Mouse (Mus musculus) liver, embryonic 12.5 days (tissue): ENCODE data around the gene Ncoa1. TPM values are rescaled to one million over a fixed set of nuclear protein-coding genes. Genes with fewer than 3 reads are reported as not detected.

ENCODE experiments used
- ATAC-seq: fragments of 200-750 bp; cut with Nextera tagmentation; 2 replicates; pipeline ENCODE4 v1.8.0; 2017; ENCODE audit warnings: moderate number of reproducible peaks, mild to moderate bottlenecking, moderate library complexity
- H3K27ac ChIP-seq: fragments of 300-500 bp; sonication (generic); 2 replicates; pipeline ENCODE4 v1.5.1; 2016; ENCODE audit warnings: mild to moderate bottlenecking
- H3K27me3 ChIP-seq: fragments of 300-500 bp; sonication (generic); replicated peaks from 2 replicates; pipeline ENCODE4 v1.6.1; 2016; ENCODE audit warnings: mild to moderate bottlenecking, moderate library complexity
- H3K36me3 ChIP-seq: fragments of 300-500 bp; sonication (generic); 2 replicates; pipeline ENCODE4 v1.6.1; 2016; ENCODE audit warnings: mild to moderate bottlenecking, moderate library complexity
- H3K4me1 ChIP-seq: fragments of 300-500 bp; sonication (generic); 2 replicates; pipeline ENCODE4 v1.6.1; 2016
- H3K4me2 ChIP-seq: fragments of 300-500 bp; sonication (generic); 2 replicates; pipeline ENCODE4 v1.6.1; 2016; ENCODE audit warnings: mild to moderate bottlenecking, moderate library complexity
- H3K4me3 ChIP-seq: fragments of 300-500 bp; sonication (generic); 2 replicates; pipeline ENCODE4 v1.5.1; 2016; ENCODE audit warnings: mild to moderate bottlenecking, moderate library complexity
- H3K9ac ChIP-seq: fragments of 300-500 bp; sonication (generic); 2 replicates; pipeline ENCODE4 v1.6.1; 2016; ENCODE audit warnings: mild to moderate bottlenecking, moderate library complexity
- H3K9me3 ChIP-seq: fragments of 300-500 bp; sonication (generic); replicated peaks from 2 replicates; pipeline ENCODE4 v1.6.1; 2016; ENCODE audit warnings: mild to moderate bottlenecking, moderate library complexity
- WGBS: fragments of 180-500 bp; shearing (Covaris S2); methylation state at CpG from one replicate; pipeline ENCODE4 v1.1.7; 2016; ENCODE audit not compliant: insufficient replicate concordance; 5-methylcytosine and 5-hydroxymethylcytosine counted together
- polyA plus RNA-seq: library from polyadenylated mRNA; unstranded; fragments of >200 nt; fragmentation: Nextera tagmentation; extraction: Ambion mirVana; gene quantifications from 2 replicates; pipeline ENCODE4 v1.2.1, GENCODE M21; 2016

Gene Ncoa1
- polyA plus RNA-seq, 1 experiment from 2014 or later = 1.9 TPM

DNA sequence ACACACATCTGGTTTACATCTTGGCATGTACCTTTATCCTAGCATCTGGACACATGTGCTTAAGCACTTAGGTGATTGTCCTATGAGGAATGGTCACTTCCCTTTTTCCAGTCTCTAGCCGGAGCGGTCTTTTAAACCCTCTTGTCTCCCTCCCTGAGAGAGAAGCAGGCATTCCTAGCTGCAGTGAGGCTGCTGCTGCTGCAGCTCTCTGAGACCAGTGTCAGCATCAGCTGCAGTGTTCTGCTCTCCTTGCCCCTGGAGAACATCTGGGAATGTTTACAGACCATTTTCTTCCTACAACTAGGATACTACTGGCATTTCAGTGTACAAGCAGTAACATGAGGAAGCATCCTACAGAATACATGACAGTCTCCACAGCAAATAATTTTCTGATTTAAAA is 133.8 kb downstream of the Ncoa1 start:
- no peak overlapping the region for H3K27ac ChIP-seq
- WGBS = 55% methylated on average over 2 of the region's 2 CpGs
- no peaks in the 10 kb centered on the region for H3K4me1 ChIP-seq
- H3K4me2 ChIP-seq = no peak overlapping the region
- no peaks in the 10 kb centered on the region for H3K36me3 ChIP-seq
- H3K9me3 ChIP-seq = no peaks in the 10 kb centered on the region
- H3K27me3 ChIP-seq = no peaks in the 10 kb centered on the region
- H3K4me3 ChIP-seq = no peak overlapping the region
- ATAC-seq = no peak
- no peak overlapping the region for H3K9ac ChIP-seq

DNA sequence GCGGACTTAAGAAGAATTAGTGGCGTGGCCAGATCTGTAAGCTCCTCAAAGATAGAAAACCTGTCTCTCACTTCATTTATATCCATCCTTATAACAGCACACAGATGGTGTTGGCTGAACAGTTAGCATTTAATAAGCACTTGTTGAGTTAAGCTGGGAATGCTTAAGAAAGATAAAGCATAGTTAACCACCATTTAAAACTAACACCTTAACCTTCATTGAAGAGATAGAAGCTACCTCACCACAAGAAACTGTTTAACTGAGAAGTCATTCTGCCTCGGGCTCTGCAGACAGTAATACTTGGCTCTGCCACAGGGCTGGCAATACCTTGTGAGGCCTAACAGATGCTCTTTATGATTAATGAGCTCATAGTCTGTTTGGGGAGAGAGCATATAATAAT is 134.9 kb downstream of the Ncoa1 start:
- Histone ChIP-seq H3K4me2 (no peak overlapping the region), H3K9ac (no peak overlapping the region), H3K4me1 (no peaks in the 10 kb centered on the region), H3K27me3 (no peaks in the 10 kb centered on the region), H3K9me3 (no peaks in the 10 kb centered on the region), H3K4me3 (no peak overlapping the region), H3K36me3 (no peaks in the 10 kb centered on the region), H3K27ac (no peak overlapping the region)
- no peak for ATAC-seq
- WGBS = 47% methylated on average over 3 of the region's 3 CpGs

DNA sequence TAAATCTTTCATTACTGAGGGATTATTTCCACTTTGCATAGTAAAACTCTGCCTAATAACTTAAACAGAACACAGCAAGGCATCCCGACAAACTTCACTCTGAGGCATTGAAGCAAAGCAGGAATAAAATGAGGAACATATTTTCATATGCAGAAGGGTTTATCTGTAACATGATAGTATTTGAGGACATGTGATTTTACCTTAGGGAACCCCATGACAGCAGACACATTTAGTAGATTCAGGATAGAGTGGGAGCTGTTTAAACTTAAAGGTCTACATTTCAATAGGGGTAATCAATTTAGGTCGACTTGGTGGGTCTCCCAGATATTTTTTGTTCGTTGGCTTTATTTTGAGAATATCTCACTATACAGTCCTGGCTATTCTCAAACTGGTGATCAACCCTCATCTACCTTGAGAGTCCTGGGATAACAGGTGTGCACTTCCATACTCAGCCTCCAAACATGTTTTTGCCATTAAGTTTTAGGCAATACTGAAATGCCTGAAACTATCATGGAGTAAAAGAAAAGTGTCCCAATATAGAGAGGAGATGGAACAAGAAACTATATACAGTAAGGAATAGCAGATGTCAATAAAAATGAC is 136.6 kb downstream of the Ncoa1 start:
- Histone ChIP-seq H3K36me3 (no peaks in the 10 kb centered on the region), H3K27ac (no peak overlapping the region), H3K9ac (no peak overlapping the region), H3K4me1 (no peaks in the 10 kb centered on the region), H3K27me3 (no peaks in the 10 kb centered on the region), H3K4me2 (no peak overlapping the region), H3K4me3 (no peak overlapping the region), H3K9me3 (no peaks in the 10 kb centered on the region)
- no peak for ATAC-seq
- WGBS = 56% methylated on average over 3 of the region's 3 CpGs

DNA sequence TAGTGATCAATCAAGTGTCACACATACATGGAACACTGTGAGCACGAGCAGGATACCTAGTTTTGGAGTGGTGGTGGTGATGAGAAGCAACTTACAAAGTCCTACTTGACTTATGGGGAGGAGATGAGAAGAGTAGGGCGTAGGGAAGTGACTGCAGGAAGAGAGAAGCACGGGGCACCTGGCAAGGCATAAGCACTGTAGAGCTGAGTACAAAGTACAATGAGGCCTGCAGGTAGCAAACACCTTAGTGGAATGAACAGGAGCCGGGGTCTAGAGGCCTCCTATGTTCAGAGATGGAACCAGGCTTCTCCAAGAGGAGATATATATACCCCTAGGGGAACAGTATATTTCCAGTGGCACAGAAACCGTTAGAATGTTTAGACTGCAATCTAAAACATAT is 153.4 kb downstream of the Ncoa1 start:
- Histone ChIP-seq H3K4me2 (no peak overlapping the region), H3K27me3 (no peaks in the 10 kb centered on the region), H3K36me3 (no peaks in the 10 kb centered on the region), H3K4me3 (no peak overlapping the region), H3K9ac (no peak overlapping the region), H3K4me1 (no peaks in the 10 kb centered on the region), H3K27ac (no peak overlapping the region), H3K9me3 (no peaks in the 10 kb centered on the region)
- ATAC-seq = no peak
- WGBS = 60% methylated on average over 5 of the region's 5 CpGs

DNA sequence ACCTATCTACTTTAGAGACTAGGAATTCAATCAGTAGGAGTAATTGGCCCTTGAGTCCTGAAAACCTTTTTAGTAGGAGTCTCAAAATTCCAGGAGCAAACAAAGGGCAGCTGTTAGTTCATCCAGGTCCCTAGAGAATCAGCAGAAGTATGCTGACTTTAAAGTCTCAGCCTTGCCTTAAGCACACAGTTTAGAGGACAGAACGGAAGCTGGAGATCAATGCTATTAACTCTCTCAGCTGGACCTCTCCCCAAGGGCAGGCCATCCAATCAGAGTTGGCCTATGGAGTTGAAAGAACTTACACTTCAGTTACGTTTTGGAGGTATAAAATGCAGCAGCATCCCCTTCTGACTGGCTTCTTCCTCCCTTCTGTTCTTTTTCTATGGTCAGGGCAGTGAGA is 154.8 kb downstream of the Ncoa1 start:
- 53% methylated on average over 2 of the region's 2 CpGs for WGBS
- no peaks in the 10 kb centered on the region for H3K36me3 ChIP-seq
- H3K4me3 ChIP-seq = no peak overlapping the region
- H3K27ac ChIP-seq = no peak overlapping the region
- no peaks in the 10 kb centered on the region for H3K9me3 ChIP-seq
- H3K9ac ChIP-seq = no peak overlapping the region
- no peaks in the 10 kb centered on the region for H3K4me1 ChIP-seq
- H3K4me2 ChIP-seq = no peak overlapping the region
- no peaks in the 10 kb centered on the region for H3K27me3 ChIP-seq
- no peak for ATAC-seq

DNA sequence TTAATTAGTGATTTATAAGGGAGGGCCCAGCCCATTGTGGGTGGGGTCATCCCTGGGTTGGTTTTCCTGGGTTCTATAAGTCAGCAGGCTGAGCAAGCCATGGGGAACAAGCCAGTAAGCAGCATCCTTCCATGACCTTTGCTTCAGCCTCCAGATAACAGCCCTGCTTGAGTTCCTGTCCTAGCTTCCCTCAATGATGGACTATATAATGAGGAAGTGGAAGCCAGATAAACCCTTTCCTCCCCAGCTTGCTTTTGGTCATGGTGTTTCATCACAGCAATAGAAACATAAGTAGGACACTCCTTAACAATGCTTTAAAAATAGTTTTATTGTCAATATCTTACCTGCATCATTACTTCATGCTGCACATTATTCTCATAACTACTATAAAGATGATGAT is 163.2 kb downstream of the Ncoa1 start:
- no peak for ATAC-seq
- no peaks in the 10 kb centered on the region for H3K9me3 ChIP-seq
- no peak overlapping the region for H3K27ac ChIP-seq
- H3K9ac ChIP-seq = no peak overlapping the region
- no peaks in the 10 kb centered on the region; the same call in 1 of the 2 replicates for H3K36me3 ChIP-seq
- H3K4me3 ChIP-seq = no peak overlapping the region
- H3K4me2 ChIP-seq = no peak overlapping the region
- H3K4me1 ChIP-seq = no peaks in the 10 kb centered on the region
- no peaks in the 10 kb centered on the region for H3K27me3 ChIP-seq

DNA sequence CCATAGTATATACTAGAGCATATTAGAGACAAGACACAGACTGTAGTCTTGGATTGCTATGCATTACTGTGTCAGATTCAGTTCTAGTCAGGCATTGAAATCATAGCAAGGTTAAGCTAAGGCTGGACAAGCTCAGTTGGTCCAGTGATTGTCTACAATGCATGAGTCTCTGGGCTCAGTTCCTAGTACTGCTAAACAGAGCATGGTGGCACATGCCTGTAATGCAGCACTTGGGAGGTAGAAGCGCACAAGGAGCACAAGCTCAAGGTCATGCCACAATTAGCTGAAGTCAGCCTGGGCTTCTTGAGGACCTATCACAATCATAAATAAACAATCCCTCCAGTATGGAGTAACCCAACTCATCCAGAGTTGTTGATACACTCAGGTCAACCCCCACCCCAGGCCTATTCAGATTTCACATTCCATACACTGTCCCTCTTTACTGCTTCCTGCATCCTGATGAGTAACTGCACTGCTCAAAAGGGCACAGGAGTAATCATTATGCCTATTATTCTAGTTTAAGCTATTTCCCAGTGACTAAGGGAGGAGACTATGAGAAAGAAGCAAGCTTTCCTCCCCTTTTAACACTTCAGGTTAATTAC is 170.2 kb downstream of the Ncoa1 start:
- Histone ChIP-seq H3K27ac (no peak overlapping the region), H3K36me3 (no peaks in the 10 kb centered on the region), H3K27me3 (no peaks in the 10 kb centered on the region), H3K4me2 (no peak overlapping the region), H3K9me3 (no peaks in the 10 kb centered on the region), H3K9ac (no peak overlapping the region), H3K4me1 (no peaks in the 10 kb centered on the region), H3K4me3 (no peak overlapping the region)
- ATAC-seq = no peak
- 90% methylated on average over 1 of the region's 1 CpGs for WGBS

DNA sequence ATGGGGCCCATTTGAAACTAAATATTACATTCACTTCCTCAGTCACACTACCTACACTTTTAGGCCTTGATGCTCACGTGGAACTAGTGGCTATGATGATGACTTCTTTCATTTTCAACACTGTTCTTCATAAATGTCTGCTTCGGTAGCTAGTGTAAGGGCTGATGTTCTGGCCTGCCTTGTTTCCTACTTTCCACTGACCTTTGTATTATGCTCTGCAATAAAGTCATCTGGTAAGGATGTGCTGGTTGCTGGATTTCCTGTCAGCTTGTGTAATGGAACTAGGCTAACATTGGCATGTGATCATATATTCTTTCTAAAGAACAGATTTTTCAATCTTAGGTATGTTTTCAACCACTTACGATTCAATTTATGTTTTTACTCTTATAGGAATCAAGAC is 177.7 kb downstream of the Ncoa1 start:
- no peak overlapping the region for H3K27ac ChIP-seq
- H3K27me3 ChIP-seq = no peaks in the 10 kb centered on the region
- H3K4me3 ChIP-seq = no peak overlapping the region
- no peak overlapping the region for H3K9ac ChIP-seq
- WGBS = 63% methylated on average over 3 of the region's 3 CpGs
- H3K4me2 ChIP-seq = no peak overlapping the region
- no peaks in the 10 kb centered on the region for H3K4me1 ChIP-seq
- H3K36me3 ChIP-seq = no peaks in the 10 kb centered on the region
- H3K9me3 ChIP-seq = no peaks in the 10 kb centered on the region
- ATAC-seq = no peak

DNA sequence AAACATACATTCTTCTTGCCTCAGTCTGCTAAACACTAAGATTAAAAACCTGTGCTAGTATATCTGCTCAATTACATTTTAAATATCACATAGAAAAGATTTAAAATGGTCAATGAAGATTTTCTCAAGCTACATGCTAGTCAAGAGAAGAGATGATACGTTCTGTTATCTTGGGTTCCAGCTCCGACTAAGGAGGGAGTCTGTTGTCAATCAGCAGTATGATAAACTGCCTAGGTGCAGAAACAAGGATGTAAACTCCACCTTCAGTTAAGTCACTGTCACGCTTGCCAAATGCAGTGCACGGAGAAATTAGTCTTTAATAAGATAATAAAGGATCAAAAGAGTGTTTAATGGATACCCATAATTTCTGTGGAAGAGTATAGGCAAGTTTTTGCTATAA is 178.4 kb downstream of the Ncoa1 start:
- 35% methylated on average over 4 of the region's 4 CpGs for WGBS
- no peaks in the 10 kb centered on the region for H3K27me3 ChIP-seq
- H3K36me3 ChIP-seq = no peaks in the 10 kb centered on the region
- H3K4me3 ChIP-seq = no peak overlapping the region
- no peak for ATAC-seq
- H3K9me3 ChIP-seq = no peaks in the 10 kb centered on the region
- H3K27ac ChIP-seq = no peak overlapping the region
- no peaks in the 10 kb centered on the region for H3K4me1 ChIP-seq
- H3K4me2 ChIP-seq = no peak overlapping the region
- no peak overlapping the region for H3K9ac ChIP-seq

DNA sequence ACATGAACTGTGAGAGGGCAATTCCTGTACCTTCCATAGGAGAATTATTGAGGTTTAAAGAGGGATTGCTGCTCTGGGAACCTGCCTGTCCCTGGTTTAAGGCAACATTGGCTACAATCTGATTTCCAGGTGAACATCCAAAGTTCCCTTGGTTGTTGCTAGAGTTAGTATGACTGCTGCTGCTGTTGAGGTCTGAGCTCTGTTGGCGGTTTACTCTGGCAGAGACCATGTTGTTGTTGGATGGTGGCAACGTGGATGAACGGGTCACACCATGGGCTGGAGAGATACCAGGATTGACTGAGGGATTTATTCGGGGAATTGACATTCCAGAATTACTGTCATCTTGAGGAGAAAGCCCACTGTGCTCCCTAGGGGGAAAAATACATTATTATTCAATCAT is 181.1 kb downstream of the Ncoa1 start:
- Histone ChIP-seq H3K9ac (no peak overlapping the region), H3K9me3 (no peaks in the 10 kb centered on the region), H3K27ac (no peak overlapping the region), H3K4me3 (no peak overlapping the region), H3K36me3 (no peaks in the 10 kb centered on the region), H3K4me2 (no peak overlapping the region), H3K27me3 (no peaks in the 10 kb centered on the region), H3K4me1 (no peaks in the 10 kb centered on the region)
- 68% methylated on average over 4 of the region's 4 CpGs for WGBS
- ATAC-seq = no peak

DNA sequence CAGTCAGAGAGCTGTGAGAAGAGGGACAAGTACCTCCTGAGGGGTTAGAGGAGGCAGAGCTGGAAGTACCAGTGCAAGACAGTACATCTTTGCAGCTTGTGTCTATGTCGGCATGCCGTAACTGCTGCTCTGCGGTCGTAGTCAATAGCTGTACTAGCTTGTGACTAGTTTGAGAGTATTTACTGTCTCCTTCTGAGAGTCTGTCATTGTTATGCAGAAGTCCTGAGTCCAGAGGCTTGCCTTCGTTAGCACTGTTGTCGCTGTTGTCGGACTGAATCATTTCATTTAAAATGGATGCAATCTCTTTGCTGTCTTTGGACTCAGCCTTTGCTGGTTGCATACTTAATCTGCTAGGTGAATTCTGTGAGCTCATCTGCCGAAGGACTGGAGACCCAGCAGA is 181.7 kb downstream of the Ncoa1 start:
- H3K4me3 ChIP-seq = no peak overlapping the region
- no peak overlapping the region for H3K4me2 ChIP-seq
- H3K9me3 ChIP-seq = no peaks in the 10 kb centered on the region
- ATAC-seq = no peak
- WGBS = 72% methylated on average over 8 of the region's 8 CpGs
- H3K9ac ChIP-seq = no peak overlapping the region
- H3K27ac ChIP-seq = no peak overlapping the region
- no peaks in the 10 kb centered on the region for H3K4me1 ChIP-seq
- no peaks in the 10 kb centered on the region for H3K36me3 ChIP-seq
- no peaks in the 10 kb centered on the region for H3K27me3 ChIP-seq

DNA sequence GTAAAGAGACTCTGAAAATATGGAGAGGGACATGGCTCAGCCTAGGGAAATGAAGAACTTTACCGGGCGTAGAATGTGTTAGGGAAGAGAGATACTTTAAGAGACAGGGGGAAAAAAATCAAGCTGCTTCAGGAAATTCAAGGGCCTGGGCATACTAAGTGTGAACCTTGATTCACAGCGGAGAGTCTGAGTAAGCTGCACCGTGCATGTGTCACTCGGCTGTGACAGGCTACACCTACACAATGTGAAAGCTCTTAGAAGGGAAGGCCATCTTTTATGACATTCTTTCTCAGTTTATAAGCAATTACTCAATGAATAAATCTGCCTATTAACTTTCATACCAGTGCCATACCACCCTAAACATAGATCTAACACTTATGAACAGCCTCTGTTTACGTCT is 183.2 kb downstream of the Ncoa1 start:
- Histone ChIP-seq H3K4me2 (no peak overlapping the region), H3K27ac (no peak overlapping the region), H3K36me3 (no peaks in the 10 kb centered on the region), H3K4me1 (no peaks in the 10 kb centered on the region), H3K9me3 (no peaks in the 10 kb centered on the region), H3K9ac (no peak overlapping the region), H3K27me3 (no peaks in the 10 kb centered on the region), H3K4me3 (no peak overlapping the region)
- ATAC-seq = no peak
- WGBS = 80% methylated on average over 6 of the region's 6 CpGs

DNA sequence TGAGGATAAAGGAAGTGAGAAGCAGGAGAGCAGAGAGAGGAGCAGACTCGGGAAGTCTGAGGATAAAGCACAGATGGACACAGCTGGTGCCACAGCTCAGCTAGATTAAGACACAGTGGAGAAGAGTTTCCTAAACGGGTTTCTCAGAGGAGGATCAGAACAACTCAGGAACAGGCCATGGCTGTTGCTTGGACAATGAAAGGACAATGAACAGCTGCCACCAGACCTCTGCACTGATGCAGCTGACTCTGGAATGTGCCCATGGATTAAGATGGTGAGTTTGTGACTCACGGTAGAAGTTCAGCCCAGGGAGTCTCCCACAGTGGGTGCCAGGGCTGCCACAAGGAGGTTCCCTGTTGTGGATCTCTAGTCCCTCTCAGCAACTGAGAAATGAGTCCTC is 191.8 kb downstream of the Ncoa1 start:
- Histone ChIP-seq H3K4me2 (no peak overlapping the region), H3K9me3 (no peaks in the 10 kb centered on the region), H3K9ac (no peak overlapping the region), H3K27ac (no peak overlapping the region), H3K4me3 (no peak overlapping the region), H3K27me3 (no peaks in the 10 kb centered on the region), H3K36me3 (no peaks in the 10 kb centered on the region), H3K4me1 (no peaks in the 10 kb centered on the region)
- 25% methylated on average over 3 of the region's 3 CpGs for WGBS
- no peak for ATAC-seq
